Mouse (Mus musculus): ENCODE results near the gene Dnajb2. TPM values are rescaled to one million over a fixed set of nuclear protein-coding genes. Genes with fewer than 3 reads are reported as not detected.
A peak's percentile ranks its signal among the peaks of the same experiment; 100 is the strongest.

Gene Dnajb2
- total RNA-seq, 2 experiments from 2014 or later = 69.6 to 82.8 TPM

GRCm38 (mm10) chr1:75262969-75263951 is 27.1 kb downstream of the Dnajb2 start:
- peak overlapping the region; percentile 95 for H3K27ac ChIP-seq
- H3K4me3 ChIP-seq = peak overlapping the region; percentile 67
- peak in 1 of 2 experiments; percentile 62 for DNase-seq (ENCODE audit: low spot score in 2 of 2)
- TF ChIP-seq CTCF (conservative IDR thresholded peaks at IDR 0.05) = no peak

- TF ChIP-seq CTCF (conservative IDR thresholded peaks at IDR 0.05) = peak; percentile 63
- peak within 1 kb of the TSS; percentile 95 for H3K27ac ChIP-seq
- H3K4me3 ChIP-seq = peak within 1 kb of the TSS; percentile 67
- peak; percentile 71 to 87 for DNase-seq (ENCODE audit: low spot score in 2 of 2)
Observed at GRCm38 (mm10) chr1:75264091-75264880, 28.1 kb downstream of the Dnajb2 start, which contains the start of gene Ptprn. TSS of gene Ptprn (minus strand) at chr1:75264502.

GRCm38 (mm10) chr1:75277195-75278188 is 41.3 kb downstream of the Dnajb2 start:
- no peak for TF ChIP-seq CTCF (conservative IDR thresholded peaks at IDR 0.05)
- Histone ChIP-seq H3K4me3 (peak overlapping the region; percentile 49), H3K27ac (peak overlapping the region; percentile 29; the same call in 1 of the 2 replicates)
- no peak for DNase-seq (ENCODE audit: low spot score in 2 of 2)

- DNase-seq (ENCODE audit: low spot score in 2 of 2) = no peak
- Histone ChIP-seq H3K4me3 (peak within 1 kb of the TSS; percentile 49), H3K27ac (peak within 1 kb of the TSS; percentile 29; the same call in 1 of the 2 replicates)
- TF ChIP-seq CTCF (conservative IDR thresholded peaks at IDR 0.05) = no peak
Observed at GRCm38 (mm10) chr1:75278228-75278627, 42.0 kb downstream of the Dnajb2 start, which contains the start of gene Resp18. TSS of gene Resp18 (minus strand) at chr1:75278415.

GRCm38 (mm10) chr1:75283017-75283416 is 46.8 kb downstream of the Dnajb2 start:
- TF ChIP-seq CTCF (conservative IDR thresholded peaks at IDR 0.05) = no peak
- DNase-seq (ENCODE audit: low spot score in 2 of 2) = peak; percentile 37 to 71
- H3K27ac ChIP-seq = peak overlapping the region; percentile 61
- no peak overlapping the region for H3K4me3 ChIP-seq

GRCm38 (mm10) chr1:75284911-75285310 is 48.7 kb downstream of the Dnajb2 start:
- no peak for DNase-seq (ENCODE audit: low spot score in 2 of 2)
- Histone ChIP-seq H3K4me3 (no peak overlapping the region), H3K27ac (no peak overlapping the region)
- no peak for TF ChIP-seq CTCF (conservative IDR thresholded peaks at IDR 0.05)

- peak overlapping the region; percentile 91 for H3K27ac ChIP-seq
Observed at GRCm38 (mm10) chr1:75289376-75289775, 53.2 kb downstream of the Dnajb2 start.

GRCm38 (mm10) chr1:75289888-75290431 is 53.8 kb downstream of the Dnajb2 start:
- Histone ChIP-seq H3K4me3 (no peak overlapping the region), H3K27ac (peak overlapping the region; percentile 91)
- no peak for TF ChIP-seq CTCF (conservative IDR thresholded peaks at IDR 0.05)
- no peak for DNase-seq (ENCODE audit: low spot score in 2 of 2)

More at GRCm38 (mm10) chr1:75289376-75289775, 53.2 kb downstream of the Dnajb2 start:
- H3K4me3 ChIP-seq = no peak overlapping the region
- peak; percentile 32 to 57 for DNase-seq (ENCODE audit: low spot score in 2 of 2)
- TF ChIP-seq CTCF (conservative IDR thresholded peaks at IDR 0.05) = no peak

GRCm38 (mm10) chr1:75290582-75290981 is 54.4 kb downstream of the Dnajb2 start:
- TF ChIP-seq CTCF (conservative IDR thresholded peaks at IDR 0.05) = peak; percentile 85
- Histone ChIP-seq H3K27ac (peak overlapping the region; percentile 91), H3K4me3 (no peak overlapping the region)
- DNase-seq (ENCODE audit: low spot score in 2 of 2) = peak; percentile 76

GRCm38 (mm10) chr1:75291321-75291720 is 55.1 kb downstream of the Dnajb2 start:
- H3K27ac ChIP-seq = no peak overlapping the region
- no peak overlapping the region for H3K4me3 ChIP-seq
- no peak for TF ChIP-seq CTCF (conservative IDR thresholded peaks at IDR 0.05)
- DNase-seq (ENCODE audit: low spot score in 2 of 2) = no peak

Measured in layer of hippocampus, adult 2 months (tissue).